Mouse (Mus musculus) retina, postnatal 7 days (tissue): ENCODE results near the gene Sult6b2.

Experiments used
- DNase-seq: peaks from one replicate; pipeline ENCODE4 v3.0.0-alpha.2; 2012; ENCODE audit warnings: low read depth, low spot score

The Sult6b2 gene

GRCm38 (mm10) chr6:142804402-142804801 lies at the start of gene Sult6b2:
TSS of gene Sult6b2 (minus strand) at chr6:142804502.
- no peak for DNase-seq

- no peak for DNase-seq
Observed at GRCm38 (mm10) chr6:142852419-142853377, 48.4 kb upstream of the Sult6b2 start.

GRCm38 (mm10) chr6:142850436-142850835 lies 46.1 kb upstream of the Sult6b2 start:
- DNase-seq = no peak

GRCm38 (mm10) chr6:142849326-142849725 lies 45.0 kb upstream of the Sult6b2 start:
- no peak for DNase-seq

GRCm38 (mm10) chr6:142847914-142848674 lies 43.8 kb upstream of the Sult6b2 start:
- no peak for DNase-seq

GRCm38 (mm10) chr6:142846855-142847254 lies 42.6 kb upstream of the Sult6b2 start:
- DNase-seq = no peak

GRCm38 (mm10) chr6:142845066-142845465 lies 40.8 kb upstream of the Sult6b2 start:
- no peak for DNase-seq

GRCm38 (mm10) chr6:142844061-142844460 lies 39.8 kb upstream of the Sult6b2 start:
- DNase-seq = no peak

GRCm38 (mm10) chr6:142838501-142838900 lies 34.2 kb upstream of the Sult6b2 start:
- DNase-seq = no peak

- no peak for DNase-seq
Observed at GRCm38 (mm10) chr6:142837326-142837725, 33.0 kb upstream of the Sult6b2 start.

GRCm38 (mm10) chr6:142835726-142836125 lies 31.4 kb upstream of the Sult6b2 start:
- DNase-seq = no peak

GRCm38 (mm10) chr6:142834911-142835310 lies 30.6 kb upstream of the Sult6b2 start:
- no peak for DNase-seq

GRCm38 (mm10) chr6:142831706-142832105 lies 27.4 kb upstream of the Sult6b2 start:
- DNase-seq = no peak

- DNase-seq = no peak
Observed at GRCm38 (mm10) chr6:142831243-142831642, 26.9 kb upstream of the Sult6b2 start.

- no peak for DNase-seq
Observed at GRCm38 (mm10) chr6:142830221-142830620, 25.9 kb upstream of the Sult6b2 start.

- DNase-seq = no peak
Observed at GRCm38 (mm10) chr6:142825449-142825848, 21.1 kb upstream of the Sult6b2 start.

- DNase-seq = no peak
Observed at GRCm38 (mm10) chr6:142823008-142823787, 18.9 kb upstream of the Sult6b2 start.

GRCm38 (mm10) chr6:142818306-142818705 lies 14.0 kb upstream of the Sult6b2 start:
- no peak for DNase-seq

GRCm38 (mm10) chr6:142815513-142815912 lies 11.2 kb upstream of the Sult6b2 start:
- no peak for DNase-seq

GRCm38 (mm10) chr6:142814495-142814921 lies 10.2 kb upstream of the Sult6b2 start:
- DNase-seq = peak; percentile 72

- no peak for DNase-seq
Observed at GRCm38 (mm10) chr6:142814011-142814410, 9.7 kb upstream of the Sult6b2 start.

- no peak for DNase-seq
Observed at GRCm38 (mm10) chr6:142812969-142813368, 8.7 kb upstream of the Sult6b2 start.
